Mouse (Mus musculus): ENCODE results near the gene Dyx1c1.

GRCm38 (mm10) chr9:72969874-72970273 lies 11.3 kb downstream of the Dyx1c1 start:
- TF ChIP-seq CTCF (IDR thresholded peaks at IDR 0.05; ENCODE audit: insufficient read depth, low read length) (no peak), POLR2A (IDR thresholded peaks at IDR 0.05; ENCODE audit: borderline replicate concordance, extremely low read depth, low read depth, low read length) (no peak)

Data from lung, adult 2 months (tissue).